Mouse (Mus musculus) embryonic facial prominence, embryonic 11.5 days (tissue): ENCODE data around the gene Apold1. TPM values are rescaled to one million over a fixed set of nuclear protein-coding genes. Genes with fewer than 3 reads are reported as not detected.

Source experiments
- ATAC-seq: fragments of 200-750 bp; cut with Nextera tagmentation; replicated peaks from 2 replicates; pipeline ENCODE4 v1.8.0; 2017; ENCODE audit warnings: low read depth; ENCODE audit not compliant: insufficient number of reproducible peaks, low FRiP score, low TSS enrichment
- DNase-seq: peaks from one replicate; pipeline ENCODE4 v3.0.0-alpha.2; 2015; ENCODE audit warnings: low spot score
- H3K27ac ChIP-seq: fragments of 300-500 bp; sonication (generic); replicated peaks from 2 replicates; pipeline ENCODE4 v1.5.1; 2014; ENCODE audit warnings: mild to moderate bottlenecking, low read depth, low read length, control low read depth
- H3K27me3 ChIP-seq: fragments of 300-500 bp; sonication (generic); 2 replicates; pipeline ENCODE4 v1.6.1; 2014; ENCODE audit warnings: mild to moderate bottlenecking, low read length, moderate library complexity, mixed read lengths; ENCODE audit not compliant: control insufficient read depth, insufficient read depth
- H3K36me3 ChIP-seq: fragments of 300-500 bp; sonication (generic); replicated peaks from 2 replicates; pipeline ENCODE4 v1.6.1; 2014; ENCODE audit warnings: low read depth, mild to moderate bottlenecking, low read length, moderate library complexity, mixed read lengths; ENCODE audit not compliant: control insufficient read depth, insufficient read depth
- H3K4me1 ChIP-seq: fragments of 300-500 bp; sonication (generic); 2 replicates; pipeline ENCODE4 v1.6.1; 2014; ENCODE audit warnings: low read length, mixed read lengths; ENCODE audit not compliant: control insufficient read depth, insufficient read depth
- H3K4me2 ChIP-seq: fragments of 300-500 bp; sonication (generic); 2 replicates; pipeline ENCODE4 v1.6.1; 2014; ENCODE audit warnings: low read depth, mild to moderate bottlenecking, control low read depth, low read length, moderate library complexity
- H3K4me3 ChIP-seq: fragments of 300-500 bp; sonication (generic); 2 replicates; pipeline ENCODE4 v1.5.1; 2014; ENCODE audit warnings: low read depth, low read length, control low read depth
- H3K9ac ChIP-seq: fragments of 300-500 bp; sonication (generic); replicated peaks from 2 replicates; pipeline ENCODE4 v1.6.1; 2014; ENCODE audit warnings: mild to moderate bottlenecking, control low read depth, low read length
- H3K9me3 ChIP-seq: fragments of 300-500 bp; sonication (generic); replicated peaks from 2 replicates; pipeline ENCODE4 v1.6.1; 2016; ENCODE audit warnings: mild to moderate bottlenecking, low read length, inconsistent platforms, mixed read lengths; ENCODE audit not compliant: control insufficient read depth
- whole genome bisulfite sequencing: fragments of 180-500 bp; shearing (Covaris S2); extraction: QIAGEN DNeasy Blood & Tissue Kit; methylation state at CpG from one replicate; pipeline ENCODE4 v1.1.7; 2014; 5-methylcytosine and 5-hydroxymethylcytosine counted together
- polyA plus RNA-seq: library from polyadenylated mRNA; unstranded; fragments of >200 nt; fragmentation: Nextera tagmentation; extraction: Ambion mirVana; gene quantifications from 2 replicates; pipeline ENCODE4 v1.2.1, GENCODE M21; 2014

Apold1 gene
- polyA plus RNA-seq, 1 experiment from 2014 or later: 4.1 TPM

DNA sequence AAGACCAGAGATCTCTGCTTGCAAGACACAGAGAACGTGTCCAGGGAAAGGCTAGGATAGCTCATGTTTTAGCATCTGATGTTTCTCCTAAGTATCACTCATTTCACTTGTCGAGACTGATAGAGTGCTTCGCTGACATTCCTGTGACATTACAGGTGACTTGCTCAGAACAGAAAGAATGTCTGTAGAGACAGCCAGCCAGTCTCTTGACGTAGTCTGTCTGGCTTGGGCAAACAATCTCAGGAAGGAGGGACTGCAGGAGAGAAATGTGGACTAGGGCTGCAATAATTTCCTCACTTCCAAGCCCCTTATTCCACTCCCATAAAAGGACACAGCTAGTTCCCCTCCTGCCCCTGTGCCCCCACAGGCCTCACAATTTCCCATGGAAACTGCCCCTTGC is 18.8 kb downstream of the Apold1 start:
- Histone ChIP-seq H3K36me3 (no peaks in the 10 kb centered on the region), H3K4me3 (no peak overlapping the region), H3K9me3 (no peaks in the 10 kb centered on the region), H3K9ac (no peak overlapping the region), H3K27ac (no peak overlapping the region), H3K4me1 (no peaks in the 10 kb centered on the region), H3K4me2 (no peak overlapping the region), H3K27me3 (no peaks in the 10 kb centered on the region)
- ATAC-seq (no peak), DNase-seq (no peak)
- 58% methylated on average over 4 of the region's 4 CpGs for WGBS

DNA sequence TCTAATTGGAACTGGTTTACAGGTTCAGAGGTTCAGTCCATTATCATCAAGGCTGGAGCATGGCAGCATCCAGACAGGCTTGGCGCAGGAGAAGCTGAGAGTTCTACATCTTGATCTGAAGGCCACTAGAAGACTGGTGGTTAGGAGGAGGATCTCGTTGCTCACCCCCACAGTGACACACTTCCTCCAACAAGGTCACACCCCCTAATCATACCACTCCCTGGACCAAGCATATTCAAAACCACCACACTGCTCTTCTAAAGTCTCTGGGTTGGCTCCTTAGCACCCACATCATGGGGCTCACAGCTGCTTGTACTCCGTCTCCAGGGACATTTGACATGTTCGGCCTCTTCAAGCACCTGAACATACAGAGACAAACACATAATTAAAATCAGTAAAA is 20.5 kb downstream of the Apold1 start:
- Histone ChIP-seq H3K4me2 (no peak overlapping the region), H3K9me3 (no peaks in the 10 kb centered on the region), H3K9ac (no peak overlapping the region), H3K27me3 (no peaks in the 10 kb centered on the region), H3K36me3 (no peaks in the 10 kb centered on the region), H3K4me3 (no peak overlapping the region), H3K27ac (no peak overlapping the region), H3K4me1 (no peaks in the 10 kb centered on the region)
- ATAC-seq: no peak
- no peak for DNase-seq
- WGBS: 85% methylated on average over 4 of the region's 4 CpGs

DNA sequence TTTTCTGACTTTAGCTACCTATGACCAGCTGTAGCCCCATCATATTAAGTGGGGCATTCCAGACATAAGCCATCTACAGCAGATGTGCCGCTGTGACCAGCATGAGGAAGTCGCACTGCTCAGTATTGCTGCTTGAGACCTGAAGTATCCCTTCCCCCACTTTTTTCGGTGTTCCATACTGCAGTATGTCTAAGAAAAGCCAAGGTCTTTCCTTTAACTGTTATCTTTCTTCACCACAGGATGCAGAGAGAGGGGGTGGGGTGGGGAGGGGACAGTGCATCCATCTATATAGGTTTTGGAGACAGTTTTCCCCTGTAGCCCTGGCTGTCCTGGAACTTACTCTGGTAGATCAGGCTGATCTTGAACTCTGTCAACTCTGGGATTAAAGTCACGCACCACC is 24.9 kb downstream of the Apold1 start:
- 95% methylated on average over 4 of the region's 4 CpGs for WGBS
- H3K4me3 ChIP-seq: no peak overlapping the region
- no peaks in the 10 kb centered on the region for H3K36me3 ChIP-seq
- no peaks in the 10 kb centered on the region for H3K9me3 ChIP-seq
- H3K27ac ChIP-seq: no peak overlapping the region
- DNase-seq (no peak), ATAC-seq (no peak)
- no peak overlapping the region for H3K4me2 ChIP-seq
- H3K4me1 ChIP-seq: no peaks in the 10 kb centered on the region
- no peaks in the 10 kb centered on the region for H3K27me3 ChIP-seq
- no peak overlapping the region for H3K9ac ChIP-seq

DNA sequence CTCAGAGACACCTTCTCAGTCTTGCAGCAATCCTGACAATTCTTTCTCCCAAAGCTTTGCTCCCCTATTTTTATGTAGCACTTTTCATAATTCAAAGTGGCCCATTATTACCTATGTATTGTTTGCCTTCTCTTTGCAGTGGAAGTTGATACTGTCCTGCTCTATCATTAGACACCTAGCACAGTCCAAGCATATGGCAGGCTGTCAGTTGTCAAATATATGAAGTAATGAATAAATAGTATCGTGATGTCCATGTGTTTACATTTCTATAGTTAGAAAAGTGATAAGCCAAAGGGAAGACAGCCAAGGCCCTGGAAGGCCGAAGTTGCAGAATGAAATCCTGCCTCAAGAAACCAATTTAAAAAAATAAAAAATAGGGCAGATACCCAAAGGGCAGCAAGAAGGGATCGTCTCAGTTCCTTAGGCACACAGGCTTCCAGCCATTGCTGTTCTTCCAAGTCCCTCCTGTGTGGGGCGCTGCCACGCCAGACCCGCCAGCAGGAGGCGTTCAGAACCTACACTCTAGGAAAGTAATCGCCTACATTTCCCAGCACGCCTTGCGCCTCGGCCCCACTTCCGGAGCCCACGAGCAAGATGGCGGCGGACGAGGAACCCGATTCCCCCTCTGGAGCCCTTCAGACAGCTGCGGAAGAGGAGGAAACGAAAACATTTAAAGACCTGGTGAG is 29.7 kb downstream of the Apold1 start, which contains the start of gene Ddx47:
Gene Ddx47 (plus strand): TSS at position 565 of the 686 bp plus-strand sequence.
- Histone ChIP-seq H3K27ac (no peak within 1 kb of the TSS), H3K27me3 (no peaks in the 10 kb centered on the region), H3K9me3 (no peaks in the 10 kb centered on the region), H3K9ac (peak within 1 kb of the TSS; percentile 79), H3K4me3 (peak within 1 kb of the TSS; percentile 76), H3K4me2 (peak within 1 kb of the TSS; percentile 74), H3K36me3 (peaks cover 2% of the 10 kb centered on the region; the same call in 1 of the 2 replicates), H3K4me1 (0 out of 2 replicates have a peak, but pooled peaks cover 3% of the 10 kb centered on the region)
- ATAC-seq (peak; percentile 86), DNase-seq (peak; percentile 98)
- 7% methylated on average over 19 of the region's 19 CpGs for WGBS

DNA sequence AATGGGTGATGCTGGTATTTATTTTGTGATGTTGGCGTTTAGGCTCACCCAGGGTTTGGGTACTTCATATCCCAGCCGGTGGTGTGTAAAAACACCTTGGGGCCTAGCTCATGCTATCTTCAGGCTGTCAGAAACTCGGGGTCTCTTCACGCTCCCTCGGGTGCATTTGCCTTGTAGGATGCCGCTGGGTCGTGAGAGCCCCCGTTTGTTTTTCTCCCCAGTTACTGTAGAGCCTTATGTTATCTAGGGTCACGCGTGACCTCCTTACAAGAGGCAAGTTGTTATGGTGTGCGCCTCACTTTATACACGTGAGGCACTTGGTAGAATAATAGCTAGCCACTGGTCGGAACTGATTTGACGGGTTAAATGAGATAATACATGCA is 30.2 kb downstream of the Apold1 start:
- Histone ChIP-seq H3K9ac (peak overlapping the region; percentile 79), H3K27me3 (no peaks in the 10 kb centered on the region), H3K36me3 (peaks cover 3% of the 10 kb centered on the region), H3K4me3 (peak overlapping the region; percentile 76), H3K9me3 (no peaks in the 10 kb centered on the region), H3K27ac (no peak overlapping the region), H3K4me2 (peak overlapping the region; percentile 74), H3K4me1 (0 out of 2 replicates have a peak, but pooled peaks cover 3% of the 10 kb centered on the region)
- DNase-seq (no peak), ATAC-seq (peak; percentile 60; the same call in 1 of the 2 replicates)
- under 1% methylated on average over 14 of the region's 14 CpGs for WGBS

DNA sequence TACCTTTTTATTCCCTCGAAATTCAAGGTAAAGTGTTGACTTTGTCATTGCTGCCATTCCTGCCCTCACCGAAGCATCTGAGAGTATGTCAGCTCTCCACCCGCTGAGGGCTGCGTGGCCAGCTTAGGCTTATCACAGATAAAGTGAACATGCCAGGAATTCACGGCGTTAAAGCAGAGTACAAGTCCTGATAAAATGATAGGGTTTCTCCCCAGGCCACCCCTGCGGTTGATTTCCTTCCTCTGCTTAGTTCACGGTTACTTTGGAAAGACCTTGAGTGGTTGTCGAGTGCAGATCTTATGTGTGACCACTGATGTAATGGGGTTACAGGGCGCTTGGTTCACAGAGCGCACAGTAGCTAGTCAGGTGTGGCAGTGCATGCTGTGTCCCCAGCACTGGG is 35.7 kb downstream of the Apold1 start:
- no peak for DNase-seq
- peaks cover 31% of the 10 kb centered on the region for H3K36me3 ChIP-seq
- H3K27me3 ChIP-seq: no peaks in the 10 kb centered on the region

DNA sequence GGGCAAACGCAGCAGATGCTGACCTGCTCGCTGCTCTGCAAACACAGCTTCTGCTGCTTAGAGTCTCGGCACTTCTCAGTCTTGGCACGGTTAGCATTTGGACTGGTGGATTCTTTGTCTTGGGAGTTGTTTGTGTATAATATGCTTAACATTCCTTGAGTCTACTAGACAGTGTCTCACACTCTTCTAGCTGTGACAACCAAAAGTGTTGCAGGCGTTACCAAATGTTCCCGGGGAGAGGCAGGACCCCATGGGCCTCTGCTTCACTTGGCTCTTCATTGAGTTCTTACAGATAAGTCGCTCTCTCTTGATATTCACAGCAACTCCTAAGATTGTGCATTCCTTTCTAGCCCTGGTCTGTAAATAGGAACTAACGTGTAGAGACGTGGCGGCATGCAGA is 38.0 kb downstream of the Apold1 start:
- 91% methylated on average over 10 of the region's 10 CpGs for WGBS
- Histone ChIP-seq H3K36me3 (peaks cover 32% of the 10 kb centered on the region), H3K4me2 (no peak overlapping the region), H3K4me1 (no peaks in the 10 kb centered on the region), H3K9me3 (no peaks in the 10 kb centered on the region), H3K4me3 (no peak overlapping the region), H3K9ac (no peak overlapping the region), H3K27me3 (no peaks in the 10 kb centered on the region), H3K27ac (no peak overlapping the region)
- ATAC-seq (no peak), DNase-seq (no peak)

More for the DNA sequence above, 35.7 kb downstream of the Apold1 start:
- Histone ChIP-seq H3K4me1 (0 out of 2 replicates have a peak, but pooled peaks cover 1% of the 10 kb centered on the region), H3K27ac (no peak overlapping the region), H3K4me3 (no peak overlapping the region), H3K4me2 (no peak overlapping the region), H3K9me3 (no peaks in the 10 kb centered on the region), H3K9ac (no peak overlapping the region)
- WGBS: 95% methylated on average over 11 of the region's 11 CpGs
- ATAC-seq: no peak

DNA sequence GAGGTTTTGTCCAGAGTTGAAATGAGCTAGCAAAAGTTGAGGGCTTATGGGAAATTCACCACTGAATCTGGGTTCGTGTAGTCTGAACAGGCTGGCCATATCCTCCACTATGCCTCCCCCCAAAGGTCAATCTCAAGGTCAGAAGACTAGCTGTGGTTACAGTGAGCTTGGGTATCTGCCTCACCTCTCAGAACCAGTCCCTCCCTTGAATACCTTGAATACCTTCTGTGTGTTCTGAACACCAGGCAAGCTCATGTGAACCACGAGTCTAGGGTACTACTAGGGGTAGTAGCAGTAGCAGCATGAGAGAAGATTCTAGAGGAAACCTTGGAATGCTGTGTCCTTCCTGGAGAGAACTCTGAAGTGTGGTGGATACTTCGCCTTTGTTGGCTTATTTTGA is 40.1 kb downstream of the Apold1 start:
- WGBS: 91% methylated on average over 3 of the region's 3 CpGs
- Histone ChIP-seq H3K27me3 (no peaks in the 10 kb centered on the region), H3K4me3 (no peak overlapping the region), H3K4me1 (no peaks in the 10 kb centered on the region), H3K36me3 (peaks cover 31% of the 10 kb centered on the region), H3K9ac (no peak overlapping the region), H3K4me2 (no peak overlapping the region), H3K9me3 (no peaks in the 10 kb centered on the region), H3K27ac (no peak overlapping the region)
- DNase-seq (no peak), ATAC-seq (no peak)
